Mouse (Mus musculus): ENCODE results near the gene Map4k3.

DNA sequence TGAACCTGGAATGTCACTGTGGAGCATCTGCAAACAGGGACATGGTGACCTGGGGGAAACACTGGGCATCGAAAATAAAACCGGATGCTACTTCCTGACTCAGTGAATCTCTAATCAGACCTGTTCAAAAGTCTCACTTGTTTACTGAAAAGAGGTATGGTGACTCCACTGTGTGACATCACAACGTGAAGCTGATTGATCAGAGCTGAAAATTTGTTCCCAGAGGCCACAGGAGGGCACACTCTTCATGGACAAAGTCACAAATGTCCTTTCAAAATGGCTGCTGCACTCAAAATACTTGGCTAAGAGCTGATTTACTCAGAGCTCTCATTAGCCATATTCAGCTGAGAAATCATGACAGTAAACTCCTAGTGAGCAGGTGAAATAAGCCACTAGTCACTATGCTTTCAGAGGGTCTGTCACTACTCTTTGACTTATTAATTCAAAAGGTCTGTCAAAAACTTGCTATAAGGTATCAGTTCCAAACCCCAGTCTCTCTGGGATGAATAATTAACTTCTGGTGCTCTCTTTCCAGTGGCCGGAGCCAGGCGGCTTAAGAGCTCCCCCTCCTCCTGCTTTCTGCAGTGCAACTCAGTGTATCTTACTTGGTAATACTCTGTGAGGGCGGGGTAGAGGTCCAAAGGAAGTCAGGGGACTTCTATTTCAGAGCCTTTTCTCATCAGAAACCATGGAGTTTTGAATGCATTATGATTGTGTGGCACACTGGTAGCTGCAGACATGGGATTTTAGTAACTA, 44.3 kb downstream of the Map4k3 start:
- TF ChIP-seq POLR2A (IDR thresholded peaks at IDR 0.05; ENCODE audit: borderline replicate concordance, extremely low read depth, low read depth, low read length) (no peak), CTCF (IDR thresholded peaks at IDR 0.05; ENCODE audit: insufficient read depth, low read length) (peak; percentile 41)
